Mouse (Mus musculus) forebrain, embryonic 11.5 days (tissue): Measurements from ENCODE around the gene Zswim3. TPM values are rescaled to one million over a fixed set of nuclear protein-coding genes. Genes with fewer than 3 reads are reported as not detected.

Experiments
- ATAC-seq: fragments of 200-750 bp; cut with Nextera tagmentation; replicated peaks from 2 replicates; pipeline ENCODE4 v1.8.0; 2017; ENCODE audit warnings: moderate TSS enrichment; ENCODE audit not compliant: low FRiP score
- DNase-seq: peaks from one replicate; pipeline ENCODE4 v3.0.0-alpha.2; 2017; ENCODE audit warnings: low spot score
- H3K27ac ChIP-seq: fragments of 300-500 bp; sonication (generic); 2 replicates; pipeline ENCODE4 v1.5.1; 2014; ENCODE audit warnings: low read depth, low read length
- H3K27me3 ChIP-seq: fragments of 300-500 bp; sonication (generic); 2 replicates; pipeline ENCODE4 v1.6.1; 2014; ENCODE audit warnings: mild to moderate bottlenecking, low read length, mixed read lengths; ENCODE audit not compliant: control insufficient read depth, insufficient read depth
- H3K36me3 ChIP-seq: fragments of 300-500 bp; sonication (generic); 2 replicates; pipeline ENCODE4 v1.6.1; 2014; ENCODE audit warnings: mild to moderate bottlenecking, low read length, moderate library complexity, mixed read lengths; ENCODE audit not compliant: control insufficient read depth, insufficient read depth
- H3K4me1 ChIP-seq: fragments of 300-500 bp; sonication (generic); replicated peaks from 2 replicates; pipeline ENCODE4 v1.6.1; 2014; ENCODE audit warnings: low read length, mixed read lengths; ENCODE audit not compliant: control insufficient read depth, insufficient read depth
- H3K4me2 ChIP-seq: fragments of 300-500 bp; sonication (generic); 2 replicates; pipeline ENCODE4 v1.6.1; 2014; ENCODE audit warnings: low read depth, mild to moderate bottlenecking, low read length, moderate library complexity, mixed read lengths; ENCODE audit not compliant: severe bottlenecking
- H3K4me3 ChIP-seq: fragments of 300-500 bp; sonication (generic); 2 replicates; pipeline ENCODE4 v1.5.1; 2014; ENCODE audit warnings: low read depth, low read length
- H3K9ac ChIP-seq: fragments of 300-500 bp; sonication (generic); 2 replicates; pipeline ENCODE4 v1.6.1; 2014; ENCODE audit warnings: low read length
- H3K9me3 ChIP-seq: fragments of 300-500 bp; sonication (generic); 2 replicates; pipeline ENCODE4 v1.6.1; 2016; ENCODE audit warnings: low read length, mixed read lengths; ENCODE audit not compliant: control insufficient read depth
- WGBS: fragments of 180-500 bp; shearing (Covaris S2); extraction: QIAGEN DNeasy Blood & Tissue Kit; methylation state at CpG from one replicate; pipeline ENCODE4 v1.1.7; 2014; 5-methylcytosine and 5-hydroxymethylcytosine counted together
- polyA plus RNA-seq: library from polyadenylated mRNA; unstranded; fragments of >200 nt; fragmentation: Nextera tagmentation; extraction: Ambion mirVana; gene quantifications from 2 replicates; pipeline ENCODE4 v1.2.1, GENCODE M21; 2014

Gene Zswim3
- polyA plus RNA-seq, 1 experiment from 2014 or later: 10.2 TPM

DNA sequence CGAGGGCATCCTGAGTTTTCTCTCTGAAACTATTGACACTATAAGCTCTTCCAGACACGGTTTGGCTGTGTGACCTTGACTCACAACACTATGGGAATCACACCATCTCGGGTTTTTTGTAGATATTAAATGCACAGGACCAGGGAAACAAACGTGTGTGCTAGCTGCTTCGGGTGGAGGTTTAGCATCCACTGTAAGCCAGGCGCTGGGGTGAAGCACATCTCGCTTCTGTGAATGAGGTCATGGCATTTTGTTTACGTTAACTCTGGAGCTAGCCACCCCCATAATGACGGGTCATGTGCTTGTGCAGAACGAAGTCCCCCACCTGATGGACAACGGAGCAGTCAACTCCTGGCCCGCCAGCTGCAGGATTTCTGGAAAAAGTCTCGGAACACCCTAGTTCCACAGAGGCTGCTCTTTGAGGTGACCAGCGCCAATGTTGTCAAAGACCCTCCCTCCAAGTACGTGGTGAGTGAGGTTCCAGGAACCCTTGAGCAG, 18.5 kb upstream of the Zswim3 start:
- ATAC-seq: no peak
- no peaks in the 10 kb centered on the region; the same call in 1 of the 2 replicates for H3K36me3 ChIP-seq
- H3K4me3 ChIP-seq: peak overlapping the region; percentile 60
- H3K4me2 ChIP-seq: peak overlapping the region; percentile 93
- WGBS: 11% methylated on average over 15 of the region's 15 CpGs
- no peaks in the 10 kb centered on the region for H3K27me3 ChIP-seq
- H3K27ac ChIP-seq: no peak overlapping the region
- H3K9ac ChIP-seq: peak overlapping the region; percentile 78
- no peak for DNase-seq
- H3K4me1 ChIP-seq: peaks cover 6% of the 10 kb centered on the region; the same call in 1 of the 2 replicates
- H3K9me3 ChIP-seq: no peaks in the 10 kb centered on the region

DNA sequence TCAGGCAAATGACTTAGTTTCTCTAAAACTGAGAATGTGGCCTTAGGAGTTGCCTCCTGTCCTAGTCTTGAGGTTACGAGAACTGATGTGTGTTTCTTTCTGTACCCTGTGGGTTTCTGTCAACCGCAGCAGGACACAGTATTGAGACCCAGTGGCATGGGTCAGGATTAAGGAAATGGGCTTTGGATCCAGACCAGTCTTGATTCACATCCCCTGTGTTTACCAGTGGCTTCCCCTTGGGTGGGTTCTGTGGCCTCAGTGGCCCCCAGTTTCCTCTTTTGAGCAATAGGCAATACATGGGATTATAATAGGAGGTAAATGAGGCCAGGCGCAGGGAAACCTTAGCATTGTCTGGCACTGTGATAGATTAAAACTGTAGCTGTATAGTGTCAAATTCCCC, 17.9 kb upstream of the Zswim3 start:
- WGBS: 83% methylated on average over 3 of the region's 3 CpGs

DNA sequence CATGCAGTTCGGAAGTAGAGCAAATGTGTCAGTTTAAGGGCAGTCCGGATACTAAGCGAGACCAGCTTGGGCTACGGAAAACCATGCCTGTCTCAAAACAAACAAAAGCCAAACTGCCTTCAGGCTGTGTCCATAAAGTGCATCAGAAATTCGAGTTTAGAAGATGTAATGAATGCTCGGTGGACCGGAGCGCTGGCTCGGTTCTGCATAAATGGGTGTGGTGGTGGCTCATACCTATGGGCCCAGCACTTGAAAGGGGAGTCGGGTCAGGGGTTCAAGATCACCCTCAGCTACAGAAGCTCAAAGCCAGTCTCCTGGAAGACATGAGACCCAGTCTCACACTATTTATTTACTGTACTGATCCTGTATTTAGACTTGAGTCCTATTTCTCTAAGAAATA, 17.1 kb upstream of the Zswim3 start:
- DNase-seq (no peak), ATAC-seq (no peak)
- H3K27ac ChIP-seq: no peak overlapping the region
- H3K9ac ChIP-seq: no peak overlapping the region
- H3K4me1 ChIP-seq: peaks cover 6% of the 10 kb centered on the region; the same call in 1 of the 2 replicates
- no peaks in the 10 kb centered on the region for H3K27me3 ChIP-seq
- peaks cover 4% of the 10 kb centered on the region; the same call in 1 of the 2 replicates for H3K36me3 ChIP-seq
- H3K9me3 ChIP-seq: no peaks in the 10 kb centered on the region
- 86% methylated on average over 10 of the region's 10 CpGs for WGBS
- H3K4me2 ChIP-seq: no peak overlapping the region
- no peak overlapping the region for H3K4me3 ChIP-seq

More for the DNA sequence above, 17.9 kb upstream of the Zswim3 start:
- Histone ChIP-seq H3K9me3 (no peaks in the 10 kb centered on the region), H3K27ac (no peak overlapping the region), H3K27me3 (no peaks in the 10 kb centered on the region), H3K9ac (no peak overlapping the region), H3K4me3 (no peak overlapping the region), H3K4me2 (no peak overlapping the region), H3K36me3 (no peaks in the 10 kb centered on the region; the same call in 1 of the 2 replicates), H3K4me1 (peaks cover 6% of the 10 kb centered on the region; the same call in 1 of the 2 replicates)
- DNase-seq (no peak), ATAC-seq (no peak)

DNA sequence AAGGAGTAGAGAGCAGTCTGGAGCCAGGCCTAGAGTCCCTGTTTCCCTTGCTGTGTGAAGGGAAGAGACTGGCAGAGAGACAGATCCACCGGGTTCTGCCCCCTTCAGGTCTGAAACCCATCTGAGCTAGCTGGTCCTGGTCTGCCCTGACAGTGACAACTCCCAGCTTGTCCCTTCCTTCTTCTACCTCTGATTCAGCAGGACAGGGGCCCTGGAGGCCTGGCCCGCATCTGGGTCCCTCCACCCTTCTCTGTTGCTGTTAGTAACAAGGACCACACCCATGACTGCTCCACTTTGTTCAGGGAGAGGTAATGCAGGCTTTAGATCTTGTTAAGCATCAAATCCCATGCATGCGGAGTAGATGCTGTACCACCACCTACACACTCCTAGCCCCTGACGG, 16.5 kb upstream of the Zswim3 start:
- H3K36me3 ChIP-seq: peaks cover 4% of the 10 kb centered on the region; the same call in 1 of the 2 replicates
- H3K27ac ChIP-seq: no peak overlapping the region
- H3K9ac ChIP-seq: no peak overlapping the region
- DNase-seq (no peak), ATAC-seq (no peak)
- no peak overlapping the region for H3K4me3 ChIP-seq
- WGBS: 69% methylated on average over 4 of the region's 4 CpGs
- peaks cover 6% of the 10 kb centered on the region; the same call in 1 of the 2 replicates for H3K4me1 ChIP-seq
- H3K27me3 ChIP-seq: no peaks in the 10 kb centered on the region
- H3K4me2 ChIP-seq: no peak overlapping the region
- H3K9me3 ChIP-seq: no peaks in the 10 kb centered on the region

DNA sequence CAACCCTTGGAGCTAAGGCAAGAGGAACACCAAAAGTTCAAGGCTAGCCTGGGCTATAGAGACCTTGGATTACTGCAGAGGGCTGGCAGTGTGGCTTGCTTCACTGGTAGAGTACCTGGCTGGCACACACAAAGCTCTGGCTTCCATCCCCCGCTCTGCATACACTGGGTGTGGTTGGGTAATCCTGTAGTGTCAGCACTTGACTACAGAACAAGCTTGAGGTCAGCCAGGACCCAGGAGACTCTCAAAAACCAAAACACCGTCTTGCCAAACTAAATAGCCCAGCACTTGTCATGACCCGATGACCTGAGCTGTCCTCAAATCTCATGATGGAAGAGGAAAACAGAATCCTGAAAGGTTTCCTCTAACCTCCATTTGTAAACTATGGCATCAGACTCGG, 14.4 kb upstream of the Zswim3 start:
- no peak for ATAC-seq
- H3K36me3 ChIP-seq: peaks cover 4% of the 10 kb centered on the region; the same call in 1 of the 2 replicates
- H3K9me3 ChIP-seq: no peaks in the 10 kb centered on the region
- peaks cover 3% of the 10 kb centered on the region; the same call in 1 of the 2 replicates for H3K4me1 ChIP-seq
- H3K27me3 ChIP-seq: no peaks in the 10 kb centered on the region
- no peak overlapping the region for H3K27ac ChIP-seq
- WGBS: 92% methylated on average over 4 of the region's 4 CpGs
- no peak for DNase-seq
- no peak overlapping the region for H3K9ac ChIP-seq
- no peak overlapping the region for H3K4me3 ChIP-seq
- no peak overlapping the region for H3K4me2 ChIP-seq

DNA sequence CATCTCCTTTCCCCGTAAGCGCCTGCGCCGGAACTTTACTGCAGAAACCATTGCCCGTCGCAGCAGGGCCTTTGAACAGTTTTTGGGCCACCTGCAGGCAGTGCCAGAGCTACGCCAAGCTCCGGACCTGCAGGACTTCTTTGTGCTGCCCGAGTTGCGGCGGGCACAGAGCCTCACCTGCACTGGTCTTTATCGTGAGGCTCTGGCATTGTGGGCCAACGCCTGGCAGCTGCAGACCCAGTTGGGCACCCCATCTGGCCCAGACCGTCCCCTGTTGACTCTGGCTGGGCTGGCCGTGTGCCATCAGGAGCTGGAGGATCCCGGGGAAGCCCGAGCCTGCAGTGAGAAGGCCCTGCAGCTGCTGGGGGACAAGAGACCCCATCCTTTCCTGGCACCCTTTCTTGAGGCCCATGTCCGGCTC, 13.0 kb upstream of the Zswim3 start:
- Histone ChIP-seq H3K4me2 (no peak overlapping the region), H3K9ac (no peak overlapping the region), H3K9me3 (no peaks in the 10 kb centered on the region), H3K36me3 (peaks cover 4% of the 10 kb centered on the region; the same call in 1 of the 2 replicates), H3K27ac (no peak overlapping the region), H3K27me3 (no peaks in the 10 kb centered on the region), H3K4me1 (no peaks in the 10 kb centered on the region), H3K4me3 (no peak overlapping the region)
- ATAC-seq (no peak), DNase-seq (no peak)
- 96% methylated on average over 18 of the region's 18 CpGs for WGBS

DNA sequence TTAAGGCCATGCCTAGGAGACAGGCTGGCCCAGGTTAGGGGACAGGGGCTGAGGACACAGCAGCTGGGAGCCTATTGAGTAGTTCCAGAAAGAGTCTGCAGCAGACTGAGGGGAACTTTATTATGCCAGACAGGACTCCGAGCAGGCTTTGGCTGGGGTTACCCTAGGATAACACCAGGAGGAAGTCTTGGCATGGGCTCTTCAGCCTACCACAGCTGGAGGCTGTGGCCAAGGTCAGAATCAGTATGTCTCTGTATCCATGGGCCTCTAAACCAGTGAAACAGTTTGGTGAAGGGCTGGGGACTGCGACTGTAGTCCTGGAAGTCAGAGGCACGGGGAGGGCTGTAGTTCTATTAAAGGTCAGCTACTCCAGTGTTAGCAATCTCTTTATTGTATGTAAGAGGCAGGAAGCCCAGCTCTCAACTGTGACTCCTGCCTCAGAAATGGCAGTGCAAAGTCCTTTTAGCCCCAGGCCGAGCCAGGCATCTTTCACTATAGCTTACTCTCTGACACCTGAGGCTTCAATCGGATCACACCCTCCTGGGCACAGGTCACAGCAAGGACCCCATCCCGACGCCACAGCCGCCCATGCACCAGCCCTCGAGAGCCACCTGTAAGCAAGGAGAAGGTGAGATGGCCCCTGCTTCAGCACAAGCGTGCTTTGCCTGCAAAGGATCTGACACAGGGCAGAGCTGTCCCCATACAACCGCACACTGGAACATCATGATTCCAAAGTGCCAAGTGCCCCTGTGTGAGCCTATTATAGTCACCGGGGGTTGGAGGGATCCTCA, 12.3 kb upstream of the Zswim3 start:
- no peak overlapping the region for H3K9ac ChIP-seq
- H3K27ac ChIP-seq: no peak overlapping the region
- H3K4me2 ChIP-seq: no peak overlapping the region
- no peaks in the 10 kb centered on the region for H3K9me3 ChIP-seq
- no peaks in the 10 kb centered on the region for H3K27me3 ChIP-seq
- H3K4me3 ChIP-seq: no peak overlapping the region
- WGBS: 94% methylated on average over 12 of the region's 12 CpGs
- DNase-seq: no peak
- no peaks in the 10 kb centered on the region for H3K4me1 ChIP-seq
- ATAC-seq: no peak
- H3K36me3 ChIP-seq: peaks cover 4% of the 10 kb centered on the region; the same call in 1 of the 2 replicates

DNA sequence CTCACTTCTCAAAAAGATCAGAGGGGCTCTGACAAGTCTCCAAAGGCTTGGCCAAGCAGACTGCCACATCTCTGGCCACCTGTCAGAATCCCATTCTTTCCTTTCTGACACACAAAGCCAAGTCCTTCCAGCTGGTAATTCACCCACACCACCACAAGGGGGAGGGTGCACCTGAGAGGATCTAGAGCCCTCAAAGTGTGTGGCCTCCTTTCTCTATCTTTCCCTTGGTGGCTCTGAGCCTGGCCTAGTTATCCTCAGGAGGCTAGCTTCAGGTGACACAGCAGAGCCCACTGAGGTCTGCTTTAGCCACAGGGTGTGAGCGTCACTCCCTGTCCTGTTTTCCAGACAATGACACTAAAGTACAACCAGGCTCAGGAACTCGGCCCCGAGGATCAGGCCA, 11.7 kb upstream of the Zswim3 start:
- no peak overlapping the region for H3K4me3 ChIP-seq
- H3K27ac ChIP-seq: no peak overlapping the region
- H3K36me3 ChIP-seq: peaks cover 4% of the 10 kb centered on the region; the same call in 1 of the 2 replicates
- DNase-seq (peak; percentile 81), ATAC-seq (0 out of 2 replicates have a peak, but pooled peaks have one; percentile 26)
- H3K9me3 ChIP-seq: no peaks in the 10 kb centered on the region
- H3K27me3 ChIP-seq: no peaks in the 10 kb centered on the region
- H3K9ac ChIP-seq: no peak overlapping the region
- H3K4me1 ChIP-seq: no peaks in the 10 kb centered on the region
- WGBS: 87% methylated on average over 3 of the region's 3 CpGs
- H3K4me2 ChIP-seq: no peak overlapping the region
